Mouse (Mus musculus) B cell, adult (primary cell): ENCODE data around the gene Lamb2. TPM values are rescaled to one million over a fixed set of nuclear protein-coding genes. Genes with fewer than 3 reads are reported as not detected.

Experiments
- total RNA-seq: library from RNA; stranded (reverse); gene quantifications from 4 replicates; pipeline ENCODE4 v1.2.4, GENCODE M21; 2023; ENCODE audit not compliant: inconsistent age

Lamb2 gene
- 0.27 to 0.93 TPM (median 0.32 TPM) in 3 of 4 replicates, not detected in the other for total RNA-seq

GRCm38 (mm10) chr9:108479721-108480351 is at the start of gene Lamb2:
Gene Lamb2, plus strand, starts transcription at chr9:108479736.

GRCm38 (mm10) chr9:108436182-108436581 is 43.4 kb upstream of the Lamb2 start, which contains the start of gene BC048562:
Gene BC048562, plus strand, starts transcription at chr9:108436482.

GRCm38 (mm10) chr9:108460319-108461178 is 19.0 kb upstream of the Lamb2 start, which contains the start of gene Ccdc71:
Gene Ccdc71, plus strand, starts transcription at chr9:108460527.

GRCm38 (mm10) chr9:108461181-108461631 is 18.3 kb upstream of the Lamb2 start, which contains the start of gene Klhdc8b:
Gene Klhdc8b, minus strand, starts transcription at chr9:108461581.

GRCm38 (mm10) chr9:108490559-108491285 is 11.2 kb downstream of the Lamb2 start, which contains the start of gene Usp19:
Gene Usp19, plus strand, starts transcription at chr9:108490602.

GRCm38 (mm10) chr9:108507619-108508434 is 28.3 kb downstream of the Lamb2 start, which contains the start of gene Qars:
Gene Qars, plus strand, starts transcription at chr9:108507706.

GRCm38 (mm10) chr9:108516380-108517251 is 37.1 kb downstream of the Lamb2 start, which contains the start of gene Qrich1:
Gene Qrich1, plus strand, starts transcription at chr9:108516806.

Other genes starting within 250 kb of the Lamb2 start
- 21.2 to 24.3 TPM (median 22.8 TPM) in 4 replicates for gene Dag1, start 215.8 kb upstream of the Lamb2 start, total RNA-seq
- gene Nicn1, start 189.3 kb upstream of the Lamb2 start, total RNA-seq, result 6.8 to 8.9 TPM (median 8.2 TPM) in 4 replicates
- gene Amt, start 182.9 kb upstream of the Lamb2 start, total RNA-seq, result 1.9 to 3.7 TPM (median 3.2 TPM) in 4 replicates
- gene Rhoa, start 173.6 kb upstream of the Lamb2 start, total RNA-seq, result 469 to 484 TPM (median 479 TPM) in 4 replicates
- 9.0 to 13.3 TPM (median 11.3 TPM) in 4 replicates for gene Tcta, start 173.6 kb upstream of the Lamb2 start, total RNA-seq
- 326 to 331 TPM (median 330 TPM) in 4 replicates for gene Gpx1, start 140.8 kb upstream of the Lamb2 start, total RNA-seq
- gene Usp4, start 131.9 kb upstream of the Lamb2 start, total RNA-seq, result 170 to 178 TPM (median 173 TPM) in 4 replicates
- 5.1 to 8.1 TPM (median 5.3 TPM) in 4 replicates for gene 1700102P08Rik, start 86.9 kb upstream of the Lamb2 start, total RNA-seq
- not detected in 4 replicates for gene Ccdc36, start 51.3 kb upstream of the Lamb2 start, total RNA-seq
- not detected in 4 replicates for gene BC048562, start 43.3 kb upstream of the Lamb2 start, total RNA-seq
- 26.7 to 37.4 TPM (median 30.9 TPM) in 4 replicates for gene Ccdc71, start 19.2 kb upstream of the Lamb2 start, total RNA-seq
- gene Klhdc8b, start 18.2 kb upstream of the Lamb2 start, total RNA-seq, result 2.2 to 5.0 TPM (median 4.3 TPM) in 4 replicates
- 286 to 324 TPM (median 289 TPM) in 4 replicates for gene Usp19, start 10.9 kb downstream of the Lamb2 start, total RNA-seq
- gene Qars, start 28.0 kb downstream of the Lamb2 start, total RNA-seq, result 184 to 210 TPM (median 200 TPM) in 4 replicates
- gene Qrich1, start 37.1 kb downstream of the Lamb2 start, total RNA-seq, result 213 to 222 TPM (median 216 TPM) in 4 replicates
- gene Impdh2, start 80.5 kb downstream of the Lamb2 start, total RNA-seq, result 190 to 206 TPM (median 192 TPM) in 4 replicates
- 26.7 to 34.9 TPM (median 34.0 TPM) in 4 replicates for gene Ndufaf3, start 87.7 kb downstream of the Lamb2 start, total RNA-seq
- 93.0 to 123 TPM (median 103 TPM) in 4 replicates for gene Dalrd3, start 90.2 kb downstream of the Lamb2 start, total RNA-seq
- gene Wdr6, start 99.0 kb downstream of the Lamb2 start, total RNA-seq, result 40.0 to 43.3 TPM (median 41.3 TPM) in 4 replicates
- gene P4htm, start 117.9 kb downstream of the Lamb2 start, total RNA-seq, result 4.6 to 7.5 TPM (median 5.5 TPM) in 4 replicates
- gene Arih2, start 169.7 kb downstream of the Lamb2 start, total RNA-seq, result 146 to 163 TPM (median 155 TPM) in 4 replicates
- gene Slc25a20, start 182.4 kb downstream of the Lamb2 start, total RNA-seq, result 14.4 to 21.3 TPM (median 19.8 TPM) in 4 replicates
- 8.5 to 10.4 TPM (median 9.6 TPM) in 4 replicates for gene Prkar2a, start 209.6 kb downstream of the Lamb2 start, total RNA-seq